Mouse (Mus musculus) cerebellum, adult 9-11 months (tissue): ENCODE data around the gene Iqsec1.

Source experiments
- DNase-seq: peaks from one replicate; pipeline ENCODE4 v3.0.0; 2022

The Iqsec1 gene

DNA sequence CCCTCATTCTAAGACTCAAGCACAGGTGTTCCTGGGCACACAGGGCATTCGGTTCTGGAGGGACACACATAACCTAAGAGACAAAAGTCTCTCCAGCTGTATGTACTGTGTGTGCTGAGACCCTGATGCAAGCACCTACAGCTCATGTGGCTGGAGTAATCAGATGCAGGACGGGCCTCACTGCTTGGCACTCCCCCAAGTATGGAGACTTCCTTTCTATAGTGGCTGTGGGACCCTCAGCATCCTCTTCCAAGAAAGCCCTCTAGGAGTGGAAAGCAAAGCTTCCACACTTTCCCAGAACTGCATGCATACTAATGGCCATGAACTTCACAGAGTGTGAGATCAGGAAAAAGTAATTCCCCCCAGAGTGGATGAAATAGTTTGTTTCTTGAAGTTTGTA, 208.0 kb downstream of the Iqsec1 start:
- no peak for DNase-seq

DNA sequence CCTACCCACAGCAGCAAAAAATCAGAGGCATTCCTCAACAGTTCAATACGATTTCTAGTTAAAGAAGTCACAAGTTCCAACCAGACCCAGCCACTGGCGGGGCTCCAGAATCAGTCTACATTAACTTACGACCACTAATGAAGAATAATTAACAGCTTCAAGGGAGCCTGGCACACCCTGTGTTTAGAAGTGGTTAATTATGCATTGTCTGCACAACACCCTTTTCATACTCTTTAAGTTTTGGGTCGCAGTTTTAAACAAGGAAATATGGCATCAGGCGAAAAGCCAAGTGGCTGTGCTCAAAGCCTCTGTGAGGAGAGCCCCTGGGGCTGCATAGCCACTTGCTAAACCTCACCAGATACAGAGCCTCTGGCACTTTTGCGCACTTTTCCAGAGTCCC, 209.6 kb downstream of the Iqsec1 start:
- DNase-seq, result no peak

DNA sequence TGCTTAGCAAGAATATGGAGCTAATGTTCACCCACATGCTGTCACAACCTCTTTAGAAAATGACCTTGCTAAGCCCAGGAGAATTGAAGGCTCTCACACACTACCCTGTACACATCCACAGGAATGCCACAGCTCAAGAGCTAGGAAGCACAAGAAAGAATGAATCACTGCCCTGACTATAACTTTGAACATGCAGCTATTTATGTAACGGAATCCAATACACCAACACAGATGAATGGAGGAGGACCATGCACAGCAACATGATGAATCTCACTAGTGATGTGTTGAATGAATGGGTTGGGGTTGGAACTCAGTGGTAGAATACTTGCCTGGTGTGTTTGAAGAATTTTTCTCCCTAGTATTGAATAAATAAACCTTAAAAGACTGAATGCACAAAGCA, 211.2 kb downstream of the Iqsec1 start:
- DNase-seq, result no peak

DNA sequence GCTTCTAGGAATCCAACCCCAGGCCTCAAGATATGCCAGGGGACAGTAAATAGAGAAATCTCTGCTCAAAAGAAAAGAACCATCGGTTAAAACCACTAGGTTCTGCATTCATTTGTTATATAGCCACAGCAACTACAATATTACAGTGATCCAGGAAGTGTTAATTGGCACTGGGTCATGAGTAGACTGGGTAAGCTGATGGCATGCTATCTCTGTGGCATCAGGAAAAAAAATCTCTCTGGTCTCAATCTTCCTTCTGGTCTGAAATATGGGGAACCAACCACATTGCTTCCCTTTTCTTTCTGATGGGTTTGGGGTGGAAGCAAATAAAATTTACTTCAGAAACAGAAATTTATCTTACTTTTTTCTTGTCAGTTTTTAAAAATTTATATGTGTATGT, 212.9 kb downstream of the Iqsec1 start:
- DNase-seq, result no peak

DNA sequence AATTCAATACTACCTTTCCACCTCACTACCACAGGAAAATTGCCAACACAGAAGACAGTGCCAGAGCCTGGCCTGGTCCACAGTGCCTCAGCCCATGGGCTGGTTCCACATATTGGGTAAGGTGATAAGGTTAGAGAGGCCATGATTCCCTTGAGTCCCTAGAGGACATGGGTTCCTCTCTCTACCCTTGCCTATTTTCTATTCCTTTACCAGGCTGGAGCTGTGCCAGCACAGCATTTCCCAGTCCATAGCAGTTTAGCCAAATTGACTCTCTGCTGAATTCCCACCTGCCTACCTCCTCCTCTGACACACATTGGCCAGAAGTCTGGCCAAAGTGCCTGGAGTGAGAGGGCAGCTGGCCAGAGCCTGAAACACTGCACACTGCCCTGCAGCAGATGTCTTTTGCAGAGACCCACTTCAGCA, 214.7 kb downstream of the Iqsec1 start:
- DNase-seq, result peak; percentile 87

DNA sequence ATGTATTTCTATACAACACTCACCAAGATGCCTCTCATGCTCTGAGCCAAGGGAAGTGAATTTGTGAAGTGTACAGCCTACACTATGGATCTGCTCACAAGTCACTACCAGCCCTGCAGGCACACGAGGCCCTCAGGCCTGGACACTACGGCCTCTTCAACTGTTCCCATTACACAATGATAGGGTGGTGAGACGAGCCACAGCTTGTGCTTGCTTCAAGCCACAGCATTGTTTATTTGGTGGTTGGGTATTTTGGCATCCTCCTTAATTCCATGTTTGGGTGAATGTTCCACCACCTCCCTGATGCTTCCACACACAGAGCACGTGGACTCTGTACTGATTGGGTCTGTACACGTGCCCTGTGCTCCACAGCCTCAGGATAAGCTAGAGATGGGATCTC, 216.4 kb downstream of the Iqsec1 start:
- no peak for DNase-seq

DNA sequence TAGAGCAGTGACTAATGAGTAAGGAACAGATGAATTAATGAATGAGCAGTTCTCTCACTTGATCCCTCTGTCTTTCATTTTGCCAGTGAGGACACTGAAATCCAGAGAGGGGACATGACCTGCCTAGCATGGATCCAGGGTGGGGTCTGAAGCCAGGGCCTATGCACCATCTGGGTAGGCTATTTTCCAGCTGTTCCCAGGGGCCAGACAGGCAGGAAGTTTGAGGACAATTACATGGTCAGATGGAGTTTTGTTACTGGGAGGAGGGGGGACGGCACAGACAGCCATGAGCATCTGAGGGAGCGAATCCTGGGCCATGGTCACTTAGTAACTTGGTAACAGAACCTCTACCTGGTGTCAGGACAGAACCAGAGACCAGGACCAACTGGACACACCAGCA, 220.0 kb downstream of the Iqsec1 start:
- DNase-seq, result no peak

DNA sequence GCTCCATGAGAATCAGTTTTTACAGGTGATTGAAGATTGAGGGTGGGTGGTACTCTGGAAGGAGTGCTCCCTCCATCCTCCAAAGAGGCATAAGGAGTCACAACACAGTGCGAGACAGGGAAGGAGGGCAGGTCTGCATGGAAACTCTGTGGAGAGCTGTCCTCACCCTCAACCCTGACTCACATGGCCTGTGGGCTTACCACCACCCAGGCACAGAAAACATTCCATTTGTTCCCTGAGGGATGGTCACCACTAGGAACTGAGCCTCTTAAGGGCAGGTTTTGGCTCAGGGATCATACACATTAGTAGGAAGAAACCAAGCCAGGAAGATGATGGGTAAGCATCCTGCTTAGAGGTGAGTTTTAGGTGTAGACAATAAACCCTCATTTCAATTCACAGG, 220.6 kb downstream of the Iqsec1 start:
- DNase-seq, result no peak

DNA sequence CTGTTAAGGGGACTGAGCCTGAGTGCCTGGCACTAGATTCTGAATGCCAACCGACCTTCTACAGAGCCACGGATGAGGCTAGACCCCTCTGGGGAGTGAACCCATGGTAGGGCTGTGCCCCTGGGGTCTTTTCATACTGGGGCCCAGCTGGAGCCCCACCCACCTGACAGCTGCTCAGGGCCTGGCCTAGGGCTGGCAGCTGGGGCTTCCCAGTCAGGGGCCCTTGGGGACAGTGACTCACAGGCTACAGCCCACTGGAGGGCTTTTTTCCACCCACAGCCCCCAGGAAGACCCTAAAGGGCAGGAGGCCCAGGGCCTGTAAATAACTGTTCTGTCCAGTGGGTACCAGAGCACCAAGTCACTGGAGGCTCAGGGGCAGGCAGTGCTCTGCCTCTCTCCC, 223.7 kb downstream of the Iqsec1 start:
- DNase-seq, result peak; percentile 42

DNA sequence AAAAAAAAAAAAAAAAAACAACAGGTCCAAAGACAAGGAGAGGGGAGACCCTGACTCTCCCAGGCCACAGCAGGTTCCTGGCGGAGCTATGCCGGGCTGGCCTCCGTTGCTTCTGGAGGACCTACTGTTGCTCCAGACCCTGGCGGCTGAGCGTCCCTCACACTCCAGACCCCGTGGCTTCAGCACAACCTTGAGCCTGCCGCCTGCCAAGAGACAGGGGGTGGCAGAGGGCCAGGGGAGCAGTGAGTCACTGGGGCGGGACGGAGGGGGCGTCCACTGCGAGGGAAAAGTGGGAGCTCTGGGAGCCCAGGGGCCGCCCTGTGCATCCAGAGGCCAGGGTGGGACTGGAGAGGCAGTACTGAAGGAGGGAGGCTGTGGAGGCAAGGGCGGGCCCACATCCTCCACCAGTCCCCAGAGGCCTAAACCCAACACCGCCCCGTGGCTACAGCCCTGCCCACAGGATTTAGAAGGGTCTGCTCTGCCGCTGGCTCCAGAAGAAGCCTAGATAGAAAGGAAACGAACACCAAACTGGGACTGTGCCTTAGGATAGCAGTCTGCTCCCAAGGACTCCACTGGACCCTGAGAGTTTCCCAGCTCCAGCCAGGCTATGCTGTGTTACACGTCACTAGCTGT, 224.4 kb downstream of the Iqsec1 start:
- peak; percentile 82 for DNase-seq

DNA sequence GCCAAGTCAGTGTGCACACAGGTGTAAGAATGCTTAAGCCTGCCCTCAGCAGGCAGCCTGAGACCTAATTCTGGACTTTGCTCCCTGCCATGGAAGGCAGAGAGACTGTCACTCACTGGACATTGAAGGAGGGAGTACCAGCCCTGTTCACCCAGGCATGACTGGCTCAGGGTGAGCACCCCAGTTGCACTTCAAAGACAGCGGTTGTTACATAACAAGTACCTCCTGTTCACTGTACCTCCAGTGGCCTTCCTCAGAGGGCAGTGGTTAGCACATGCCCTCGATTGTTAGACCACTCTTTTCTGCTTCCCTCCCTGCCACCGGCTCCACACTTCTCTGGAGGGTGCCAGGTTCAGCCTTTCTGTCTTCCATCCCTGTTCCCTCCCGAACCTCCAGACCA, 225.2 kb downstream of the Iqsec1 start:
- DNase-seq, result peak; percentile 49

DNA sequence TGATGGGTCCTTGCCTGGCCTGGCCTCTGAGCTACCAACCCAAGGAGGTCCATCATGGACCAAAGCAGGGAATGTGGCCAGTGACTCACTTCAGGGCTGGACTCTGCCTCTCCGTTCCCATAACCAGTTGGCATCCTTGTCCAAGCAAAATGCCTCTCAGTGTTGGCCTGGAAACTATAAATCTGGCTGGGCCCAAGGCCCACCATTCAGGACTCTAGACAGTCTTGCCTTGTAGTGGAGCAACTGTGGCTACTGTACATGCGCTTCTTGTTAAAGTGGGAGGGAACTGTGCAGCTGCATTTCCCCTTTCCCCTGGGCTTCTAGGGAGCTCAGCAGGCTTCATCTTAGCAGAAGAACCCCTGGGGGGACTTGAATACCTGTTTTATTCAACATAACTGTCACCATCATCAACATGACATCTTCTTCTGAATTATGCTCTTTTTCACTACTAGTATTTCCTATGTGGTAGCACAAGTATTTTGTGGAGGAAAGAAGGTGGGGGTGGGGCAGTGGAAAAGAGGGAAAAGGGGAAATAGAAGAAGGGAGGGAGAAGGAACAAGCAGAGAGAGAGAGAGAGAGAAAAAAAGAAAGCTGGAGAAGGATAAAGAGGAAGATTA, 226.3 kb downstream of the Iqsec1 start:
- DNase-seq, result peak; percentile 48

DNA sequence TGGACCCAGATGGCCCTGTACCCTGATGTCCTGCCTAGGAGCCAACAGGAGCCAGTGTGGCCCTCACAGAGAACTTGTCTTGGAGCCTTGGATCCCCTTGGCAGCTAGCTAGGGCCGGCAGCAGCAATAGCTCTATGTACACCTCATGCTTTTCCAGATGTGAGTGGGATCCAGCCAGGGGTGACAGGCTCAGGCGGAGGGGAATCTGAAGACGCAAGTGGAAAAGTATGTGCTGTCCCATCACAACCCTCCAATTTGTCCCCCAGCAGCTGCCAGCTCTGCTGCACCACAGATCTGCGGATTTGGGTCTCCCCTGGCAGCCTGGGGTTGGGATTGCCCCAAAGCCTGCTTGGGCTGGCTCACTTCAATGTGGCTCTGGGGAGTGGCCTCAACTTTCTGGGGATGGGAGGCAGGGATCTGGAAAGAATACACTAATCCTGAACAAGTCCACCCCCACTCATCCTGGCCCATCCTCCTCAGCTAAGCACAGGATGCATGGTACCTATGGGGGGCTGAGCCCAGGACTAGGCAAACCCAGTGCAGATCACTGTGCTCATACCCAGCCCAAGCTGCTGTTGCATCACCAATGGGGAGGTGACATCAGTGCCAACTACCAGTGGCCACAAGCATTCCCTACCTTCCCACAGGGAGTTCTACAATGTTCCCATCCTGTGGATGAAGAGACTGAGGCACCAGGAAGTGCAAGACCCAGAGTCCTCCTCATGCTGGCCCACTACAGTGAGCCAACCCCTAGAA, 227.0 kb downstream of the Iqsec1 start:
- DNase-seq, result peak; percentile 55

DNA sequence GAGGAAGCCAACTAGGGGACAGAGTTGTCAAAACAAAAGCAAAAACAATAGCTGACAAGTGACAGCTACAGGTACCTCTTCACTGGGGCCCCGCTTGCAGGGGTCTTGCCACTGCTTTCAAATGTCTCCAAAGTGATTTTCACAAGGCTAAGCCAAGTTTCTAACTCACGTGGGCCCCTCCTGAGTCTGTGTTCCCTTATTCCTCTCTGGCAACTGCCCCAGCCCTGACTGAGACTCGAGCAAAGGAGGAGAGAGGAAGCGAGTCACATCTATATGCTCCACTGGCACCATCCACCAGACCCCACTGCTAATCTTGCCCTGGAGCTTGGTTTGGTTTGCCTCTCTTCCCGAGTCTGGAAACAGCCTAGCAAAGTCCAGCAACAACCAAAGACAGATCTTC, 227.6 kb downstream of the Iqsec1 start:
- peak; percentile 43 for DNase-seq

DNA sequence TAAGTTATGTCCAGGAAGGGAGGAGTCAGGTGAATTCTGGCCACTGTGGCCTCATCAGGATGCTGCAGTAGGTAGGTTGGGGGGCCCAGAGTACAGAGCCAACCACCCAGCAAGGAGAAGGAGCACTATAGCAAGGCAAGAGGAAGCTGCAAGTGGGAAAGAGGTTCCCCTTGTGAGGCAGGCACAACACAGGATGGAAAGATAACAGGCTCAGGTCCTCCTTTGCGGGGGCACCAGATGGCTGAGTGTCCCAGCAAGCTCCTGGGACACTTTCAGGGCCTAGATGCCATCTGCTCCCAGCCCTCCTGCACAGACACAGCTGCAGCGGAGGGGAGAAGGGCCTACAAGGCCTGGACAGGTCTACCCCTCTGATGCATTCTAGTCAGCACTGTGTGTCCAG, 228.7 kb downstream of the Iqsec1 start:
- peak; percentile 89 for DNase-seq

DNA sequence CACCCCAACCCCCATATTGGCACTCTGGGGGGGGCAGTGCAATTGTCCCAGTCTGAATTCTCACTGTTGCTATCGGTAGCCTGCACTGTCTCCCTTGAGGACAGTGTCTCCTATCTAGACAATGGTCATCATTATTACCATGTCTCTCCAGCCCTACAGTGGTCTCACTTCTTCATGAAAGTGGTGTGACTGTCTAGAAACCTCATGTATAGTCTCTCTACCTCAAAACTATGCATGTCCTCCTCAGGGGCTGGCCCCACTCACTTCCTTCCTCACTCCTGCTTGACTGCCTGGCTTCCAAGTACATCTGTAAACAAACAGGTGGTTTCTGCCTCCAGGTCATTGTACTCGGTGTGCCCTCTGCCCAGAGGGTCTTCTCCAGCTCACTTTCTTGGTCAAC, 230.3 kb downstream of the Iqsec1 start:
- no peak for DNase-seq

DNA sequence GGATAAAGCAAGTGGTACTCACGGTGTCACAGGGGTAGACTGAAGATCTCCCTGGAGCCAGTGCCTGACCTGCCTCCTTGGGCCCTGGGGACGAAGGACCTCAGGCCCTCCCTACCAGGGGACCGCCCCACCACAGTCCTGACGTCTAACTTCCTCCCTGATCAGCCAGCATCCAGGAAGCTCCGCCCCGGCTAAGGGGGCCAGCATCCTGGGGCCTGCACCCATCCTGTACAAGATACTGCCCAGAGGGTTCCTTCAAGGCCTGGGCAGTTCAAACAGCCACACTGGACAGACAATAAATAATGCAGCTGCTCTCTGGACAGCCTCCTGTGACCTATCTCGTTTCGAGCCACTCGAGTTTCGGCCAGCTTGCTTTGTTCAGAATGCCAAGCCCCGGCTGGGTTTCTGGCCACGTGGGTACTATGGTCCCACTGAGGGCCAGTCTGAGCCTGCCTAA, 231.0 kb downstream of the Iqsec1 start:
- peak; percentile 43 for DNase-seq

DNA sequence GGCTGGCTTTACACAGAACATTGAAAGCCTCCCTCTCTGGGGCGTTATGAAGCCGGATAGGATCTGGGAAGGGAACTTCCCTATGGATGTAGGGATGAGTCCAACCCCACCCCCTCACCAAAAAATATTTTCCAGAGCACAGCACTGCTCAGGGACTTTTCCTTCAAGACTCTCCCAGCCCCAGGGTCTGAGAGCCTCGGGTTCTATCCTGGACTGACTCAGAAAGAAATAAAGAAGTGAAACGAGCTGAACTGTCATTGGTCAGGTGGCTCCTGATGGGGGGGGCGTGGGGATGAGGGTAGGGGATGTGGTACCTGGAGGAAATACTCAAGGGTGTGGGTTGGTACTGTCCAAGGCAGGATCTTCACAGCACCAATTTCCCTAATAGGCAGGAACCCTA, 231.9 kb downstream of the Iqsec1 start:
- DNase-seq, result no peak

DNA sequence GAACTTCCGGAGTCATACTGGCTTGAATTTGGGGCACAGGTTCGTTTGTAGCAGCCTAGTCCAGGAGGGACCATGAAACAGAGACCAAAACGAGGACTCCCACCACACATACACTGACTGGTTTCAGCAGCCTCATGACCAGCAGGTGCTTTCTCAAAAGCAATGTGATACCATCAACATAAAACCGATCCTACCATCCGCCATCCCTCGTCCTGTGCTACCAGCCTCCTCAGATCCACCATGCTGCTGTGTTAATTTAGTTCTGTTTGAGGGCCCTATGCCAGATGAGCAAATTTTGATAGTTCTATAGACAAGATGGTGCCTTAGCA, 232.9 kb downstream of the Iqsec1 start:
- DNase-seq, result no peak

DNA sequence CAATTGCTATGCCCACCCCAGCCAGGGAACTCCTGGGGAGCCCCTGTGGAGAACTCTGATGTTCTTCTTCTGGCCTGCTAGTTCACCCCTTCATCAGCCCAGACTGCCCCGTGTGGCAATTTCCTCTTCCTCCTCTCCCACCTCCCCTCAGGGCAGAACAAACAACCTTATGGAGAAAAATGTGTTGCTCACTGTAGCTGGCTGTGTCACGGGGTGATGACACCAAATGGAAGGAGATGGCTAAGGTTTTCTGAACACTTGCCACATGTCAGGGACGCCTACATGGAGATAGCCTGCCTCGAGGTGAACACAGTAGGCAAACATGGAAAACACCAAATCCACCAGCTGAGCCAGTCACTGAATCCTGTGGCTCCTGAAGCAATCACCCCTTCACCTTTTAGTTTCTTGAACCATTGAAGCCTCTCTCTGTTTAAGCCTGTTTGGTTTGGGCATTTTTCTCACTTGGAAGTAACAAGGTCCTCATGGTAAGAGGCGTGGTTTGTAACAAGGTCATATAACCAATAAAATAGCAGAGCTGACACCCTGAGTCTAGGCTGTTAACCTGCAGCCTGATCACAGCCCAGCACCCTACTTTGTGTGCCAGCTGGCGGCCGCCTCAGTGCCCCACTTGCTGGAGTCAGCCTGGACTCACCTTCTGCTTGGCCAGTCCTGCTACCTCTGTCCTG, 233.4 kb downstream of the Iqsec1 start:
- DNase-seq, result peak; percentile 66

DNA sequence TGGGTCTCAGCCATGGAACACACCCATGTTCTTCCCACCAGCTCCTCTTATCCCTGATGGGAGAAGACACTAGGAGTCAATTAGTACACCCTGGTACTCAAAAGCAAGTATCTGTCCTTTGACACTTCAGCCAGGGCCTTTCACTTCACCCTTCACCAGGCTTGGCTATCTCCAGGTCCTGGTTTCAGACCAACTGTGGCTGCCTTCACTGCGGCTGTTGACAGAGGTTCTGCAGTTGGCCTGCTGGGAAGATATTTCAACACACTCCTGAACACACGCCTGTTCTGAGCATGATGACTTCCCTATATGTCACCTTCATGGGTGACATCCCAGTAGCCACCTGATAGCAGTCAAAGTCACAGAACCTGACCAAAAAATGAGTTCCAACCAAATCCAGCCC, 234.4 kb downstream of the Iqsec1 start:
- DNase-seq, result no peak

DNA sequence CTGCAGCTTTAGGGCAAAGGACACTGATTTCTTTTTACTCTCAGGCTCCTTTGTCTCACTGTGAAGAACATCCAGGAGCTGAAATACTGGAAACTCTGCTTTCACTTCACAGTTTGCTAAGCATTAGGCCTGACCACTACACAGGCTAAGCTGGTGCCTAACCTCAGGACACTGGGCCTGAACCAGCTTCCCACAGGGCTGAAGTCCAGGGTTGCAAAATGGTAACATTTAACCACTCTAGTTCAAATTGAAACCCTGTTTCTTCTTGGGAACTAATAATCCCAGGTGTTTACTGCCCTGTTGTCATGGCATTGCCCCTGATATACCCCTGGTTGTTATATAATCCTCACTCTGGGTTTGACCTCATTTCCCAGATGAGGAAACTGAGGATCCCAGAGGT, 234.8 kb downstream of the Iqsec1 start:
- DNase-seq, result no peak

DNA sequence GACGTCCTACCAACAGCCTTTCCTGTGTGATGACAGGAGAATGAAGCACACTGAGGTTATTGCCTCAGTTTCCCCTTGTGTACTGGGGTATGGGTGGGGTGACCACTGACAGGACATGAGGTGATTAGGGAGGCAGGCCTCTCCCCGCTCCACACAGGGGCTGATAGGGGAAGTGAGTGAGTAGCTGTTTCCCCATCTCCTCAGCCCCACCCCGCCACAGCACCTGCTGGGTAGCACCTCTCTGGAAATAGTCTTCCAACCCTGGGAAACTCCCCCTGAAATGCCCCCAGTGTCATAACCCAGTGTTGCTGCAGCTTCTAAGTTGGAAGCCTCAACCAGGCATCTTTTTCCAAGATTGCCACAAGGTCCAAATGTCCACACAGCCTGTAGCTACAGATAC, 236.9 kb downstream of the Iqsec1 start:
- DNase-seq, result no peak

DNA sequence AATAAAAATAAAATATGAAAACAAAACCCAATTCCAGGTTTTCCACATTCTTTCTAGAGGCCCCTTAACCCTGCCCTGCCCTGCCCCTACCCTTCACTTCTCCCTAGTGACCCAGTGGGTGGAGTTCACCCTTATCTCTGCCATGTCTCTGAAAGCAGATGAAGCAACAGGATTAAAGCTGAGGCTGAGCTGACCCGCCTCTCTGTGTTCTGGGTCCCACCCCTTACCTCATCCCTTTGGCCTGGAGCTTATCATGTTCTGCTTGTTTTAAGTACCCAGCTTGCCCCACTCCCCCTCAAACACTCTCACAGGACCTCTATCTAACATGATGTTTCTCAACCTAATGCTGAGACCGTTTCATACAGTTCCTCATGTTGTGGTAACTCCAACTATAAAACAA, 238.4 kb downstream of the Iqsec1 start:
- DNase-seq, result no peak
